Mouse (Mus musculus): ENCODE results near the gene Atp6v0c.

DNA sequence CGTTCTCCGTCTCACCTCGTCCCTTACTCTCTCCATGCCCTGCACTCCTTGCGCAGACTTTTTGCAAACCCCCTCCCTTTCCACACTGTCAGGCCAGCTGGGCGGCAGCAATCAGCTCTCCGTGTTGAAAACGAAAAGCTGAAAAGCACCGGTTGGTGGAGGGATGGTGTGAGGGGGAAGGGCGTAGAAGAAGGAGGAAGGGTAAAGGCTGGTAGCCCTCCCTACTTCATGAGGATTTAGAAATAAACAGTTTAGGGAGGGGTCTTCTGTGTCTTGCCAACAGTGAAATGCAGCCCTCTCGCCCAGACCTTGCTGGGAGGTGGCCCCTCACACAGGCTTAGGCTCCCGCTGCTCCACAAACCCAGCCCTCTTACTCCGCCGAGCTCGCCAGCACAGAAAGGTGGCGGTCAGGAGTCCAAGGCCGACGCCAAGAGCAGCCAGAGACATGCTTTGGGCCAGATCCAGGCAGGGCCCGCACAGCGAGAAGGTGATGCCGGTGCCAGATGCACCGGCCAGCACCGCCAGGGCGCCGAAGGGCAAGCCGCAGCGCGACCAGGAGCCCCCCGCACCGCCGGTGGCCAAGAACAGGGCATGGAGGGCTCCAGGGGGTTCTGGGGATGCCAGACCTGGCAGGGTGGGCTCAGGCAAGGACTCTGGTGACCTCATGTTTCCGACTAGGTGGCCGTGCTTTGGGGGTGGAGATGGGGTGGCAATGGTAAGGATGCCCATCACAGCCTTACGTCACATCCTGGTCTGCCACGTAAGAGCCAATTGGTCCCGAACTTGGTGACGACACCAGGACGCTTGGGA lies 42.3 kb upstream of the Atp6v0c start:
- TF ChIP-seq CTCF (IDR thresholded peaks at IDR 0.05; ENCODE audit: low read depth, low read length) (no peak), POLR2AphosphoS5 (IDR thresholded peaks at IDR 0.05; ENCODE audit: insufficient replicate concordance, low read depth, low read length) (no peak), GATA1 (IDR thresholded peaks at IDR 0.05; ENCODE audit: borderline replicate concordance, low read length) (no peak)

Data from G1E (cell line).